16 mouse cellular contexts compared by ENCODE assay signal in the genomic region with DNA sequence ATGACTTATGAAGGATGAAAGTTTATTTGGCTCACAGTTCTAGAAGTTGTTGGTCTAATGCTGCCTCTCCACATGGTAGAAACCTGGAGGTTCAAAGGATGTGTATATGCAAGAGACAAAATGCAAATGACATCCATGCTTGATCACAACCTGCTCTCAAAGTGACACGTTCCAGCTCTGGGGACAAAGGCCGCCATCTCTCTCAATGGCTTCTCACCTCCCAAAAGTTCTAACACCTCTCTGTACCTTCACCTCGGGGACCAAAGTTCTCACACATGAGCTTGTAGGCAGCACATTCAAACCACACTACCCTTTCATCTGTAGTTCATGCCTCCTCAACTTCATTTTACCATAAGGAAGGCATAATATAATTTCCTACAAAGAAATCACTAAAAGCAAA. TPM values are rescaled to one million over a fixed set of nuclear protein-coding genes. Genes with fewer than 3 reads are reported as not detected.
A peak's percentile ranks its signal among the peaks of the same experiment; 100 is the strongest.
DNase-seq lines count a peak whose midpoint lies in the region; ATAC-seq and TF ChIP-seq lines count a peak whose summit lies in the region.
"Had no signal": no experiment of that assay in that cellular context is flagged by ENCODE, and none has a peak within 500 bp of the region (broad histone marks: within the 10 kb centered on the region; RNA-seq: fewer than 3 reads in every experiment).

No protein-coding gene starts in this region.

- H3K27me3 ChIP-seq in kidney, postnatal 0 days (ENCODE audit: insufficient read depth, low read length), result no peaks in the 10 kb centered on the region
- H3K27me3 ChIP-seq: embryonic facial prominence, embryonic 12.5 days; heart, embryonic 12.5 days; hindbrain, embryonic 13.5 days; kidney, embryonic 15.5 days; limb, embryonic 12.5 days had no signal

- ATAC-seq in CD4-positive, CD25-positive, alpha-beta regulatory T cell, adult 4 months, result no peak
- ATAC-seq in kidney, postnatal 0 days (replicated peaks; ENCODE audit: low FRiP score, low read depth), result no peak
- no peak for ATAC-seq in erythroblast, adult 5-6 weeks (replicated peaks; ENCODE audit: low FRiP score, poor library complexity, severe bottlenecking)

- no peaks in the 10 kb centered on the region for H3K36me3 ChIP-seq in kidney, postnatal 0 days (ENCODE audit: insufficient read depth, low read length)
- H3K36me3 ChIP-seq: embryonic facial prominence, embryonic 12.5 days; heart, embryonic 12.5 days; hindbrain, embryonic 13.5 days; kidney, embryonic 15.5 days; limb, embryonic 12.5 days had no signal

- peaks cover 43% of the 10 kb centered on the region for H3K9me3 ChIP-seq in kidney, postnatal 0 days (replicated peaks; ENCODE audit: low read length)

- WGBS in kidney, postnatal 0 days, result 41% methylated on average over 3 of the region's 3 CpGs

- no peaks in the 10 kb centered on the region for H3K4me1 ChIP-seq in kidney, postnatal 0 days (replicated peaks; ENCODE audit: insufficient read depth, low read length)
- H3K4me1 ChIP-seq: embryonic facial prominence, embryonic 12.5 days; heart, embryonic 12.5 days; hindbrain, embryonic 13.5 days; kidney, embryonic 15.5 days; limb, embryonic 12.5 days had no signal

- DNase-seq in CD4-positive, CD25-positive, alpha-beta regulatory T cell, adult 2 months (ENCODE audit: low read depth, low spot score), result peak; percentile 7
- DNase-seq in kidney, postnatal 0 days (ENCODE audit: low spot score), result peak; percentile 5
- DNase-seq in kidney, adult 8-10 months, result no peak
- peak; percentile 3 for DNase-seq in 3134 (ENCODE audit: extremely low read depth, insufficient read length, low spot score)
- peak; percentile 19 for DNase-seq in embryo, embryonic 10.5 days (ENCODE audit: low spot score)
- no peak for DNase-seq in adrenal gland, postnatal 14 days
- DNase-seq: adrenal gland, postnatal 25 days had no signal

- H3K9ac ChIP-seq in kidney, postnatal 0 days (ENCODE audit: low read depth, low read length), result no peak overlapping the region
- H3K9ac ChIP-seq: embryonic facial prominence, embryonic 12.5 days; heart, embryonic 12.5 days; hindbrain, embryonic 13.5 days; kidney, embryonic 15.5 days; limb, embryonic 12.5 days had no signal

- no peak overlapping the region for H3K4me2 ChIP-seq in kidney, postnatal 0 days (ENCODE audit: low read length)
- H3K4me2 ChIP-seq: embryonic facial prominence, embryonic 12.5 days; heart, embryonic 12.5 days; hindbrain, embryonic 13.5 days; kidney, embryonic 15.5 days; limb, embryonic 12.5 days had no signal

- H3K27ac ChIP-seq in kidney, postnatal 0 days, result no peak overlapping the region
- H3K27ac ChIP-seq: embryonic facial prominence, embryonic 12.5 days; hindbrain, embryonic 13.5 days; kidney, embryonic 15.5 days; limb, embryonic 12.5 days; stomach, postnatal 0 days had no signal

- no peak for TF ChIP-seq CTCF in kidney, postnatal 0 days (IDR thresholded peaks at IDR 0.05; ENCODE audit: low read depth)

- no peak overlapping the region for H3K4me3 ChIP-seq in kidney, postnatal 0 days (replicated peaks; ENCODE audit: low read depth, low read length)
- H3K4me3 ChIP-seq: embryonic facial prominence, embryonic 12.5 days; heart, embryonic 12.5 days; hindbrain, embryonic 13.5 days; kidney, embryonic 15.5 days; limb, embryonic 12.5 days had no signal

RNA-seq across cellular contexts. Expression of gene Ugt1a1, which starts 5.8 kb away (rescaled TPM):
- not detected for polyA plus RNA-seq in CD4-positive, CD25-positive, alpha-beta regulatory T cell, adult 4 months (2017; shearing (Covaris generic))
- polyA plus RNA-seq in kidney, postnatal 0 days (2015; fragmentation: Nextera tagmentation; extraction: Ambion mirVana), result 4.8 and 6.2 TPM in 2 replicates
- 11.5 and 47.2 TPM in 2 replicates for total RNA-seq in adrenal gland, postnatal 14 days (2021)
- not detected in 2 replicates for total RNA-seq in erythroblast, adult 5-6 weeks (2015; ENCODE audit: low replicate concordance)
- 0.70 and 1.0 TPM in 2 replicates for total RNA-seq in erythroblast, adult 5-6 weeks (2017; ENCODE audit: low replicate concordance)
- polyA plus RNA-seq: embryonic facial prominence, embryonic 12.5 days; hindbrain, embryonic 13.5 days; limb, embryonic 12.5 days had no signal

RNA-seq across cellular contexts. Expression of gene Mroh2a, which starts 9.2 kb away (rescaled TPM):
- polyA plus RNA-seq in CD4-positive, CD25-positive, alpha-beta regulatory T cell, adult 4 months (2017; shearing (Covaris generic)), result 1 to 10 TPM; 1.4 to 1.6 TPM
- 0.60 and 0.66 TPM in 2 replicates for polyA plus RNA-seq in kidney, postnatal 0 days (2015; fragmentation: Nextera tagmentation; extraction: Ambion mirVana)
- 0.04 and 0.26 TPM in 2 replicates for total RNA-seq in adrenal gland, postnatal 14 days (2021)
- total RNA-seq in erythroblast, adult 5-6 weeks (2015; ENCODE audit: low replicate concordance), result 1.7 TPM in 1 of 2 replicates, not detected in the other
- total RNA-seq in erythroblast, adult 5-6 weeks (2017; ENCODE audit: low replicate concordance), result 0.17 and 0.70 TPM in 2 replicates

RNA-seq across cellular contexts. Expression of gene Dnajb3, which starts 12.0 kb away (rescaled TPM):
- under 1 TPM; 0.63 to 0.73 TPM for polyA plus RNA-seq in CD4-positive, CD25-positive, alpha-beta regulatory T cell, adult 4 months (2017; shearing (Covaris generic))
- polyA plus RNA-seq in kidney, postnatal 0 days (2015; fragmentation: Nextera tagmentation; extraction: Ambion mirVana), result 11.7 and 13.6 TPM in 2 replicates
- 2.6 and 2.8 TPM in 2 replicates for total RNA-seq in adrenal gland, postnatal 14 days (2021)
- 5.6 and 20.9 TPM in 2 replicates for total RNA-seq in erythroblast, adult 5-6 weeks (2015; ENCODE audit: low replicate concordance)
- total RNA-seq in erythroblast, adult 5-6 weeks (2017; ENCODE audit: low replicate concordance), result 5.4 and 9.1 TPM in 2 replicates
- total RNA-seq: monocyte, adult 5-6 weeks had no signal

RNA-seq across cellular contexts. Expression of gene Ugt1a2, which starts 17.2 kb away (rescaled TPM):
- polyA plus RNA-seq in CD4-positive, CD25-positive, alpha-beta regulatory T cell, adult 4 months (2017; shearing (Covaris generic)), result not detected
- polyA plus RNA-seq in kidney, postnatal 0 days (2015; fragmentation: Nextera tagmentation; extraction: Ambion mirVana), result 176 and 217 TPM in 2 replicates
- total RNA-seq in adrenal gland, postnatal 14 days (2021), result 0.22 and 0.26 TPM in 2 replicates
- not detected in 2 replicates for total RNA-seq in erythroblast, adult 5-6 weeks (2015; ENCODE audit: low replicate concordance)
- total RNA-seq in erythroblast, adult 5-6 weeks (2017; ENCODE audit: low replicate concordance), result not detected in 2 replicates
- polyA plus RNA-seq: embryonic facial prominence, embryonic 12.5 days; heart, embryonic 12.5 days; hindbrain, embryonic 13.5 days; limb, embryonic 12.5 days; stomach, postnatal 0 days had no signal

RNA-seq across cellular contexts. Expression of gene Ugt1a5, which starts 51.8 kb away (rescaled TPM):
- not detected for polyA plus RNA-seq in CD4-positive, CD25-positive, alpha-beta regulatory T cell, adult 4 months (2017; shearing (Covaris generic))
- 0.06 TPM in 1 of 2 replicates, not detected in the other for polyA plus RNA-seq in kidney, postnatal 0 days (2015; fragmentation: Nextera tagmentation; extraction: Ambion mirVana)
- total RNA-seq in adrenal gland, postnatal 14 days (2021), result 0.37 and 0.41 TPM in 2 replicates
- total RNA-seq in erythroblast, adult 5-6 weeks (2015; ENCODE audit: low replicate concordance), result not detected in 2 replicates
- not detected in 2 replicates for total RNA-seq in erythroblast, adult 5-6 weeks (2017; ENCODE audit: low replicate concordance)
- total RNA-seq: monocyte, adult 5-6 weeks had no signal
- polyA plus RNA-seq: embryonic facial prominence, embryonic 12.5 days; heart, embryonic 12.5 days; hindbrain, embryonic 13.5 days; kidney, embryonic 15.5 days; limb, embryonic 12.5 days; stomach, postnatal 0 days had no signal

Comparison
In these comparisons a context has a peak if more than half of its experiments do, and no peak if none do; other contexts are left out.
1. DNase-seq: peak in CD4-positive, CD25-positive, alpha-beta regulatory T cell, adult 2 months (single experiment), kidney, postnatal 0 days (single experiment), 3134 (single experiment) and embryo, embryonic 10.5 days (single experiment); none in kidney, adult 8-10 months (0 of 2) and adrenal gland, postnatal 14 days (single experiment).